Mouse (Mus musculus) bone marrow macrophage, adult 2 months (primary cell): ENCODE data around the gene Casp7. TPM values are rescaled to one million over a fixed set of nuclear protein-coding genes. Genes with fewer than 3 reads are reported as not detected.

Experiments used
- H3K27ac ChIP-seq: 2 replicates; pipeline ENCODE4 v1.5.1; 2012; ENCODE audit warnings: low read depth, low read length; ENCODE audit not compliant: insufficient read depth
- H3K4me1 ChIP-seq: 2 replicates; pipeline ENCODE4 v1.6.1; 2012; ENCODE audit warnings: low read length; ENCODE audit not compliant: control insufficient read depth, insufficient read depth
- H3K4me3 ChIP-seq: 2 replicates; pipeline ENCODE4 v1.5.1; 2012; ENCODE audit warnings: mild to moderate bottlenecking, low read length, moderate library complexity; ENCODE audit not compliant: insufficient read depth
- CTCF ChIP-seq: IDR thresholded peaks from 2 replicates; pipeline ENCODE4 v1.5.1; 2012; ENCODE audit warnings: low read depth, mild to moderate bottlenecking, low read length, moderate library complexity
- POLR2A ChIP-seq: IDR thresholded peaks from 2 replicates; pipeline ENCODE4 v1.6.1; 2012; ENCODE audit warnings: mild to moderate bottlenecking, low read depth, low read length, borderline replicate concordance
- polyA plus RNA-seq: library from polyadenylated mRNA; stranded (reverse); fragments of >200 nt; gene quantifications from 2 replicates; pipeline ENCODE4 v1.2.4, GENCODE M21; 2012; ENCODE audit not compliant: missing spikeins, insufficient read depth, insufficient read length

The Casp7 gene
- polyA plus RNA-seq, 1 experiment: 17.6 TPM

- Histone ChIP-seq H3K4me1 (no peaks in the 10 kb centered on the region), H3K4me3 (no peak overlapping the region), H3K27ac (no peak overlapping the region)
- no peak for TF ChIP-seq CTCF
- TF ChIP-seq POLR2A: no peak
Observed at GRCm38 (mm10) chr19:56366625-56367024, 30.3 kb upstream of the Casp7 start.

DNA sequence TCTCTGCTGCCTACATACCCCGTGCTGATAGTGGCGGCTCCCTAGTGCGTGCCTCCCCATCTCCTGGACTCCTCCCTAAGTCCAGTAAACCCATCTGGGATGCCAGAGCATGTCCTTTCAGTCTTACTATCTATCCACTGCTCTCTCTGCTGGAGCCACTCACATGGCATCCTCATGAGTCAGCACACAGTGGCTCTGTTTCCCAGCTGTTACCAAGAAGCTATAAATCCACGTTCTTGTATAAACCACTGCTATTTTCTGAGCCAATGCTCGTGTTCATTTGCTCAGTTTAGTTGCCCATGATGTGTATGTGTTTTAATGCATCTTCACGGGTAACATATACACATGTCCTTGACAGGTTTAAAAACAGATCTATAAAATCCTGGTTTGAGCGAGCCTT lies 29.2 kb upstream of the Casp7 start:
- H3K4me1 ChIP-seq: no peaks in the 10 kb centered on the region
- no peak overlapping the region for H3K4me3 ChIP-seq
- TF ChIP-seq POLR2A: no peak
- TF ChIP-seq CTCF: no peak
- H3K27ac ChIP-seq: no peak overlapping the region

GRCm38 (mm10) chr19:56368912-56369311 lies 28.0 kb upstream of the Casp7 start:
- H3K4me1 ChIP-seq: no peaks in the 10 kb centered on the region
- TF ChIP-seq CTCF (no peak), POLR2A (no peak)
- no peak overlapping the region for H3K4me3 ChIP-seq
- H3K27ac ChIP-seq: no peak overlapping the region

DNA sequence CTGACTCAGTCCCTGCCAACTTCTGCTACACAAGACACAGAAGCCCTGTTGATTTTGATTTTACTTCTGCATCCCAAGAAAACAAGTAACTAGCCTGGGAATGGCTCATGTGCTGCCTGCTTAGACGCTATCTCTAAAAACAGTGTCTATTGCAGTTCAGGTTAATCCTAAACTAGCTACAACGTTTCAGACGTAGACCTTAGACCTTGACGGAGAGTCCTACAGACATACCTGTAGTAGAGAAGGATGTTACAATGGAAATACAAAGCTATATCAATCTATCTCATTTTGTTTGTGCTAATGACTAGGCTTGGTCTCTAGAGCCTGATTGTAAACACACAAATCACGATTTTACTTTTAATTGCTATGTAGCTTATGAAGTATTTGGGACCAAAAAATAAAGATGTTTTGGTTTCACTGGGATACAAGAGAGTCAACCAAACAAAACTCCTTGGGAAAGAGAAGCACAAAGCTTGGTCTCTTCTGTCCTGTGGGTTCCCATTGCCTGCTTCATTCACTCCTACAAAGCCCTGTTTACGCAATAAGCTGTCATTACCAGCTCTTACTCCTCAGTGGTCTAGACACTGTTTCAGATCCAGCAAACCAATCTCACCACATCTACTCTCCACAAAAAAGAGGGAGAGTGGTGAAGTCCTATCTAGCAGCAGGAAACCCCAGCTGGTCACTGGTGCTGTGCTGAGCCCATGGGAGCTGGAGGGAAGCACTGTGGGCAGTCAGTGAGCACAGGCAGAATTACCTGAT lies 26.4 kb upstream of the Casp7 start:
- Histone ChIP-seq H3K4me1 (0 out of 2 replicates have a peak, but pooled peaks cover 2% of the 10 kb centered on the region), H3K4me3 (no peak overlapping the region), H3K27ac (no peak overlapping the region)
- no peak for TF ChIP-seq POLR2A
- TF ChIP-seq CTCF: no peak

- Histone ChIP-seq H3K4me3 (no peak overlapping the region), H3K4me1 (0 out of 2 replicates have a peak, but pooled peaks cover 2% of the 10 kb centered on the region), H3K27ac (no peak overlapping the region)
- TF ChIP-seq POLR2A (no peak), CTCF (no peak)
Observed at GRCm38 (mm10) chr19:56372226-56372625, 24.7 kb upstream of the Casp7 start.

DNA sequence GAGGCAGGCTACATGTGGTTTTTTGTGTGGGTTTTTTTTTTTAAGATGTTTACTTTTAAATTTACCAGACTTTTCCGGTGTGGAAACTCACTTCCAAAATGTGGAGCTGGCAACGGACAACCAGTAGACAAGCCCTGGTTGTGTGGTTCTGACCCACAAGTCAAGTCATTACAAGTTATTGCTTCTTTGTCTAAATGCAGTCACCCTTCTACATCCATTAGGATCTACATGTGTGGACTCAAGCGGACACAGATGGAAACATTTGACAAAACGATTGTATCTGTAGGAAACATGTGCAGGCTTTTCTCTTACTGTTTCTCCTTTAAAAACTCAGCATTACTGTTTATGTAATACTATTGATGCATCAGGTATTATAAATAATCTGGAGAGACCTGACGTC lies 23.7 kb upstream of the Casp7 start:
- no peak overlapping the region for H3K4me3 ChIP-seq
- H3K27ac ChIP-seq: no peak overlapping the region
- H3K4me1 ChIP-seq: 0 out of 2 replicates have a peak, but pooled peaks cover 2% of the 10 kb centered on the region
- TF ChIP-seq CTCF: no peak
- no peak for TF ChIP-seq POLR2A

DNA sequence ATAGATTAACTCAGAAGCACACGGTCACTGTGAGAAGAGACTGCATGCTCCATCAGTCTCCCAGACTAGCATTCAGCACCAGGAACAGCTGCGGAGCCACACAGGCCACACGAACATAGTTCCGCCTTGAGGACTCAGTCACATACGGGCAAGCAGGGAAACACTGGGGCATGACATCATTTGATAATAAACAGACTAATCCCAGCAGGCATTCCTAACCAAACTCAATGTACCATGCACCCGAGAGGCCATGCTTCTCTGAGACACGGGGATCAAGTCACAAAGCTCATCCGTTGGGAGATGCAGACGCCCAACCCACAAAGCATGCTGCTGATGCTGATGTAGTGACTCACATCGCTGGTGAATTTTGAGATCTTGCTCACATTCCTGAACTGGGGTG lies 22.9 kb upstream of the Casp7 start:
- H3K4me1 ChIP-seq: 0 out of 2 replicates have a peak, but pooled peaks cover 2% of the 10 kb centered on the region
- H3K27ac ChIP-seq: no peak overlapping the region

DNA sequence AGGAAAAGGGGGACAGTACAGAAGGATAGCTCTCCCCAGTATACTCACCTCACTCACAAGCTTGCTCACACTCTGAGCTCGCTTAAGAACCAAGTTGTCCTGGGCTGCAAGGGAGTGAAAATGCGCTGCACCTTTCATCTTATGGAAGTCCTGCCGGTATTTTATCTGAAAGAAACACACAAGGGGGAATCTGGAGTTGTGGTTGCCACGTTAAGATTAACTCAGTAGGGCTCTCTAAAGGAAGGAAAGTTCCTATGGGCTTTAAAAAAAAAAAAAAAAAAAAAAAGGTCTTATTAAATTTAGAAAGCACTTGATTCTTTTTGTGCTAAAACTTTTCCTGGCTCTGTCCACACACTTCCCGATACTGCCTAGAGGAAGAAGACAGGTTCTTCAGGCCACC lies 18.9 kb upstream of the Casp7 start:
- 0 out of 2 replicates have a peak, but pooled peaks cover 2% of the 10 kb centered on the region for H3K4me1 ChIP-seq
- no peak overlapping the region for H3K4me3 ChIP-seq
- TF ChIP-seq POLR2A (no peak), CTCF (no peak)

More for the DNA sequence above, 22.9 kb upstream of the Casp7 start:
- TF ChIP-seq CTCF (no peak), POLR2A (no peak)
- H3K4me3 ChIP-seq: no peak overlapping the region

DNA sequence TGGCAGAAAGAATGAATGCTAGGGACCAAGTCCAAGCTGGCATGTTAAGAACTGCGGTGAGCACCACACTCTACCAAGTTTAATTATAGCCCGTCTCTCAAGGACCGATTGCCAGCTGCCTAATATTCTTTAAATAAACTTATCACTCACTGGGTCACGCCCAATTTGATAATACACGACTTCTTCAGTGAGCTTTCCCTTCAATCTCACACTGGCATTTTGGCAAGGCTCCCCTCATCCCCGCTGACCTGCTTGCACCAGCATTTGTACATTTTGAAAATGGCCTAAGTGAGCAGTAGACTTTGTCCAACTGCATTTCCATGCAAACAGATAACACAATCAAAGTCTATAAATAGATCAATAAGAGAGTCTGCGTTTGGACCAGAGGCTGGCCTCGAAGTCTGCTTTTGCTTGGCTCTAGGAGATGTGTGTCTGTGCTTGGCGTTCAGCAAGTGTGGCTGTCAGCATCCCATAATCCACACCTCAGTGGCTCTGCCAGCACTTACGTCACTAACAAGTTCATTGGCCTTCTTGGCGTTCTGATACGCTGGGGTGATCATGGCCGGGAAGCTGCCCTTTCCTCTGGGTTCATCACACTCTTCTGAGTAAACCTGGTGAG lies 18.3 kb upstream of the Casp7 start:
- 0 out of 2 replicates have a peak, but pooled peaks cover 2% of the 10 kb centered on the region for H3K4me1 ChIP-seq
- no peak overlapping the region for H3K27ac ChIP-seq
- TF ChIP-seq POLR2A (no peak), CTCF (no peak)
- H3K4me3 ChIP-seq: no peak overlapping the region

More for the DNA sequence above, 18.9 kb upstream of the Casp7 start:
- H3K27ac ChIP-seq: no peak overlapping the region

GRCm38 (mm10) chr19:56380341-56380740 lies 16.6 kb upstream of the Casp7 start:
- H3K4me1 ChIP-seq: 0 out of 2 replicates have a peak, but pooled peaks cover 1% of the 10 kb centered on the region
- H3K27ac ChIP-seq: no peak overlapping the region
- TF ChIP-seq POLR2A (no peak), CTCF (no peak)
- no peak overlapping the region for H3K4me3 ChIP-seq

DNA sequence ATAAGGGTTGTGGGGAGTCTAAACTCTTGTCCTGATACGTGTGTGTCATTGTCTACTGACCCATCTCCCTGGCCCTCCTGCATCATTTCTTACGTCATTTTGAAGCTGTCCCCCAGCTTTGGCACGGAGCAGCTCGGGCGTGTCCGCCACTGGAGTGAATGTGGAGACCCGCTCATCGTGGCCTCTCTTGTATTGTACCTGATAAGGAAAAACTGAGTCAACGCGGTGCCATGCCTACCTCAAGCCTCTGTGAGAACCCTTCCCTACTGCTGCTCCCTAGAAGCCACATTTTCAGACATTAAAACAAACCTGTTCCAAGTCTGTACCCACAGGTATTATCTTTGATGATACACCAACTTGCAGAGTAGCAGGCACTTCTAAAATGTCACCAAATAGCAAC lies 15.5 kb upstream of the Casp7 start:
- TF ChIP-seq CTCF: no peak
- TF ChIP-seq POLR2A: no peak
- Histone ChIP-seq H3K4me3 (no peak overlapping the region), H3K27ac (no peak overlapping the region), H3K4me1 (no peaks in the 10 kb centered on the region)
